Mouse (Mus musculus) myocyte (in vitro differentiated cells): ENCODE data around the gene Acvrl1. TPM values are rescaled to one million over a fixed set of nuclear protein-coding genes. Genes with fewer than 3 reads are reported as not detected.
A peak's percentile ranks its signal among the peaks of the same experiment; 100 is the strongest.

Experiments
- H3K27me3 ChIP-seq: one replicate; pipeline ENCODE4 v1.6.1; 2011; ENCODE audit not compliant: control insufficient read depth, insufficient read depth, insufficient read length
- H3K36me3 ChIP-seq: one replicate; pipeline ENCODE4 v1.6.1; 2011; ENCODE audit not compliant: control insufficient read depth, insufficient read depth
- H3K4me2 ChIP-seq: one replicate; pipeline ENCODE4 v1.6.1; 2011; ENCODE audit warnings: low read depth, control low read depth
- H3K4me3 ChIP-seq: one replicate; pipeline ENCODE4 v1.5.1; 2011; ENCODE audit warnings: mild to moderate bottlenecking, control low read depth, moderate library complexity
- H3K79me2 ChIP-seq: one replicate; pipeline ENCODE4 v1.6.1; 2011; ENCODE audit not compliant: control insufficient read depth, insufficient read depth
- H3ac ChIP-seq: one replicate; pipeline ENCODE4 v1.6.1; 2011; ENCODE audit not compliant: control insufficient read depth, insufficient read length
- CEBPB ChIP-seq: IDR thresholded peaks from 2 replicates; pipeline ENCODE4 v1.6.1; 2011; ENCODE audit warnings: mild to moderate bottlenecking, moderate library complexity; ENCODE audit not compliant: poor library complexity, insufficient read depth, severe bottlenecking
- E2F4 ChIP-seq: IDR thresholded peaks from one replicate; pipeline ENCODE4 v1.6.1; 2011; ENCODE audit warnings: mild to moderate bottlenecking, control low read depth, moderate library complexity; ENCODE audit not compliant: insufficient read depth
- MAX ChIP-seq: IDR thresholded peaks from one replicate; pipeline ENCODE4 v1.6.1; 2011; ENCODE audit warnings: low read depth, mild to moderate bottlenecking, control low read depth
- MYOD1 ChIP-seq, 3 experiments: IDR thresholded peaks; one replicate each; pipeline ENCODE4 v1.6.1; 2011; ENCODE audit warnings: control low read depth in 2 of 3, low read depth in 2 of 3, mild to moderate bottlenecking in 2 of 3, moderate library complexity in 1 of 3; ENCODE audit not compliant: insufficient read length in 2 of 3, control insufficient read depth in 1 of 3
- MYOG ChIP-seq, 3 experiments: IDR thresholded peaks; one replicate each; pipeline ENCODE4 v1.6.1; 2011; ENCODE audit warnings: control low read depth in 2 of 3, low read depth in 2 of 3, mild to moderate bottlenecking in 2 of 3; ENCODE audit not compliant: insufficient read length in 2 of 3, control insufficient read depth in 1 of 3, insufficient read depth in 1 of 3
- POLR2A ChIP-seq: IDR thresholded peaks from one replicate; pipeline ENCODE4 v1.6.1; 2011; ENCODE audit warnings: low read depth, mild to moderate bottlenecking, control low read depth, moderate library complexity; ENCODE audit not compliant: insufficient read length
- POLR2AphosphoS2 ChIP-seq: IDR thresholded peaks from one replicate; pipeline ENCODE4 v1.6.1; 2011; ENCODE audit warnings: low read depth, control low read depth; ENCODE audit not compliant: insufficient read length
- REST ChIP-seq: IDR thresholded peaks from one replicate; pipeline ENCODE4 v1.6.1; 2011; ENCODE audit warnings: mild to moderate bottlenecking, control low read depth, moderate library complexity; ENCODE audit not compliant: insufficient read depth, insufficient read length
- SRF ChIP-seq: IDR thresholded peaks from one replicate; pipeline ENCODE4 v1.6.1; 2011; ENCODE audit warnings: low read depth; ENCODE audit not compliant: control insufficient read depth, insufficient read length
- TCF12 ChIP-seq: IDR thresholded peaks from one replicate; pipeline ENCODE4 v1.6.1; 2011; ENCODE audit warnings: mild to moderate bottlenecking, control low read depth; ENCODE audit not compliant: poor library complexity, insufficient read depth, severe bottlenecking
- TCF3 ChIP-seq: IDR thresholded peaks from one replicate; pipeline ENCODE4 v1.6.1; 2011; ENCODE audit warnings: low read depth, control low read depth; ENCODE audit not compliant: insufficient read length
- USF1 ChIP-seq: IDR thresholded peaks from one replicate; pipeline ENCODE4 v1.6.1; 2011; ENCODE audit warnings: low read depth, mild to moderate bottlenecking, control low read depth, moderate library complexity
- polyA plus RNA-seq: library from polyadenylated mRNA; unstranded; fragments of >200 nt; fragmentation: generic; extraction: Trizol; gene quantifications from one replicate; pipeline ENCODE4 v1.2.1, GENCODE M21; 2012; ENCODE audit warnings: missing spikeins

The Acvrl1 gene
- polyA plus RNA-seq, 1 experiment: 0.10 TPM

- TF ChIP-seq E2F4 (no peak), CEBPB (0 out of 2 replicates have a peak, but pooled peaks have one; percentile 3)
- H3K4me2 ChIP-seq: no peak overlapping the region
- no peaks in the 10 kb centered on the region for H3K27me3 ChIP-seq
- H3ac ChIP-seq: no peak overlapping the region
- no peaks in the 10 kb centered on the region for H3K36me3 ChIP-seq
- H3K4me3 ChIP-seq: no peak overlapping the region
- no peaks in the 10 kb centered on the region for H3K79me2 ChIP-seq
These were observed 48.7 kb downstream of the Acvrl1 start for GRCm38 (mm10) chr15:101176795-101177691.

- no peaks in the 10 kb centered on the region for H3K36me3 ChIP-seq
- H3K27me3 ChIP-seq: no peaks in the 10 kb centered on the region
- H3ac ChIP-seq: no peak overlapping the region
- no peak overlapping the region for H3K4me2 ChIP-seq
- H3K4me3 ChIP-seq: no peak overlapping the region
- TF ChIP-seq REST: no peak
- TF ChIP-seq TCF3: no peak
- no peak for TF ChIP-seq MYOG (IDR thresholded peaks at IDR 0.05; ENCODE audit: control insufficient read depth in 1 of 3, insufficient read depth in 1 of 3, insufficient read length in 2 of 3, low read depth in 2 of 3)
- no peak for TF ChIP-seq USF1
- no peak for TF ChIP-seq MYOD1 (IDR thresholded peaks at IDR 0.05; ENCODE audit: control insufficient read depth in 1 of 3, insufficient read length in 2 of 3, low read depth in 2 of 3)
- TF ChIP-seq SRF: no peak
- no peaks in the 10 kb centered on the region for H3K79me2 ChIP-seq
These were observed 52.2 kb downstream of the Acvrl1 start for GRCm38 (mm10) chr15:101180363-101181105.

GRCm38 (mm10) chr15:101181106-101181466 lies 52.8 kb downstream of the Acvrl1 start:
- Histone ChIP-seq H3K4me2 (no peak overlapping the region), H3K36me3 (no peaks in the 10 kb centered on the region), H3K27me3 (no peaks in the 10 kb centered on the region), H3K4me3 (no peak overlapping the region), H3ac (no peak overlapping the region), H3K79me2 (no peaks in the 10 kb centered on the region)
- TF ChIP-seq POLR2A (no peak), TCF12 (no peak), TCF3 (no peak), E2F4 (no peak), MYOG (IDR thresholded peaks at IDR 0.05; ENCODE audit: control insufficient read depth in 1 of 3, insufficient read depth in 1 of 3, insufficient read length in 2 of 3, low read depth in 2 of 3) (no peak), MYOD1 (IDR thresholded peaks at IDR 0.05; ENCODE audit: control insufficient read depth in 1 of 3, insufficient read length in 2 of 3, low read depth in 2 of 3) (no peak), CEBPB (no peak)

GRCm38 (mm10) chr15:101181500-101181899 lies 53.2 kb downstream of the Acvrl1 start:
- TF ChIP-seq CEBPB (no peak), POLR2AphosphoS2 (no peak), SRF (no peak), E2F4 (no peak)
- Histone ChIP-seq H3K27me3 (no peaks in the 10 kb centered on the region), H3K4me3 (no peak overlapping the region), H3K4me2 (no peak overlapping the region), H3ac (no peak overlapping the region), H3K79me2 (no peaks in the 10 kb centered on the region), H3K36me3 (no peaks in the 10 kb centered on the region)

GRCm38 (mm10) chr15:101182676-101183075 lies 54.4 kb downstream of the Acvrl1 start:
- H3K4me3 ChIP-seq: no peak overlapping the region
- no peak overlapping the region for H3ac ChIP-seq
- no peaks in the 10 kb centered on the region for H3K27me3 ChIP-seq
- no peaks in the 10 kb centered on the region for H3K79me2 ChIP-seq
- H3K4me2 ChIP-seq: no peak overlapping the region
- TF ChIP-seq REST (no peak), USF1 (no peak)
- no peaks in the 10 kb centered on the region for H3K36me3 ChIP-seq

GRCm38 (mm10) chr15:101184300-101184699 lies 56.0 kb downstream of the Acvrl1 start:
- Histone ChIP-seq H3K4me3 (no peak overlapping the region), H3K79me2 (no peaks in the 10 kb centered on the region), H3K27me3 (no peaks in the 10 kb centered on the region), H3K4me2 (no peak overlapping the region), H3K36me3 (no peaks in the 10 kb centered on the region), H3ac (no peak overlapping the region)
- TF ChIP-seq MYOD1 (IDR thresholded peaks at IDR 0.05; ENCODE audit: control insufficient read depth in 1 of 3, insufficient read length in 2 of 3, low read depth in 2 of 3) (no peak), E2F4 (no peak), POLR2A (no peak), SRF (no peak), TCF12 (no peak), REST (no peak), MAX (no peak), POLR2AphosphoS2 (no peak), MYOG (IDR thresholded peaks at IDR 0.05; ENCODE audit: control insufficient read depth in 1 of 3, insufficient read depth in 1 of 3, insufficient read length in 2 of 3, low read depth in 2 of 3) (no peak), CEBPB (no peak), USF1 (no peak), TCF3 (no peak)
